Mouse (Mus musculus) kidney, embryonic 15.5 days (tissue): Measurements from ENCODE around the gene Tmem97. TPM values are rescaled to one million over a fixed set of nuclear protein-coding genes. Genes with fewer than 3 reads are reported as not detected.
"Not testable (repeated sequence)": the region's sequence is repeated elsewhere in the genome, so short reads cannot be mapped to it uniquely, and the experiment has no call there.

Source experiments
- ATAC-seq: fragments of 200-750 bp; cut with Nextera tagmentation; replicated peaks from 2 replicates; pipeline ENCODE4 v1.8.0; 2017; ENCODE audit warnings: moderate TSS enrichment; ENCODE audit not compliant: low FRiP score
- H3K27ac ChIP-seq: fragments of 300-500 bp; sonication (generic); 2 replicates; pipeline ENCODE4 v1.5.1; 2015; ENCODE audit warnings: mild to moderate bottlenecking, inconsistent platforms
- H3K27me3 ChIP-seq: fragments of 300-500 bp; sonication (generic); 2 replicates; pipeline ENCODE4 v1.6.1; 2015; ENCODE audit warnings: inconsistent platforms
- H3K36me3 ChIP-seq: fragments of 300-500 bp; sonication (generic); 2 replicates; pipeline ENCODE4 v1.6.1; 2015; ENCODE audit warnings: inconsistent platforms
- H3K4me1 ChIP-seq: fragments of 300-500 bp; sonication (generic); 2 replicates; pipeline ENCODE4 v1.6.1; 2015; ENCODE audit warnings: inconsistent platforms
- H3K4me2 ChIP-seq: fragments of 300-500 bp; sonication (generic); 2 replicates; pipeline ENCODE4 v1.6.1; 2015; ENCODE audit warnings: moderate library complexity, mild to moderate bottlenecking, inconsistent platforms
- H3K4me3 ChIP-seq: fragments of 300-500 bp; sonication (generic); replicated peaks from 2 replicates; pipeline ENCODE4 v1.5.1; 2015; ENCODE audit warnings: mild to moderate bottlenecking, inconsistent platforms
- H3K9ac ChIP-seq: fragments of 300-500 bp; sonication (generic); 2 replicates; pipeline ENCODE4 v1.6.1; 2015; ENCODE audit warnings: mild to moderate bottlenecking, inconsistent platforms
- H3K9me3 ChIP-seq: fragments of 300-500 bp; sonication (generic); replicated peaks from 2 replicates; pipeline ENCODE4 v1.6.1; 2016; ENCODE audit warnings: inconsistent platforms
- WGBS: fragments of 180-500 bp; shearing (Covaris S2); methylation state at CpG from one replicate; pipeline ENCODE4 v1.1.7; 2015; ENCODE audit warnings: mixed read lengths; 5-methylcytosine and 5-hydroxymethylcytosine counted together
- polyA plus RNA-seq: library from polyadenylated mRNA; unstranded; fragments of >200 nt; fragmentation: Nextera tagmentation; extraction: Ambion mirVana; gene quantifications from 2 replicates; pipeline ENCODE4 v1.2.1, GENCODE M21; 2015

The Tmem97 gene
- polyA plus RNA-seq, result 80.4 and 82.3 TPM in 2 replicates

GRCm38 (mm10) chr11:78550168-78551058 lies at the start of gene Tmem97:
Gene Tmem97, minus strand, starts transcription at chr11:78550777.
- Histone ChIP-seq H3K9me3 (no peaks in the 10 kb centered on the region), H3K4me1 (peaks cover 26% of the 10 kb centered on the region), H3K9ac (peak within 1 kb of the TSS; percentile 69), H3K27me3 (no peaks in the 10 kb centered on the region), H3K4me2 (peak within 1 kb of the TSS; percentile 82), H3K27ac (peak within 1 kb of the TSS; percentile 90), H3K4me3 (peak within 1 kb of the TSS; percentile 71), H3K36me3 (peaks cover 5% of the 10 kb centered on the region; the same call in 1 of the 2 replicates)
- under 1% methylated on average over 60 of the region's 60 CpGs for WGBS
- ATAC-seq, result peak; percentile 99

DNA sequence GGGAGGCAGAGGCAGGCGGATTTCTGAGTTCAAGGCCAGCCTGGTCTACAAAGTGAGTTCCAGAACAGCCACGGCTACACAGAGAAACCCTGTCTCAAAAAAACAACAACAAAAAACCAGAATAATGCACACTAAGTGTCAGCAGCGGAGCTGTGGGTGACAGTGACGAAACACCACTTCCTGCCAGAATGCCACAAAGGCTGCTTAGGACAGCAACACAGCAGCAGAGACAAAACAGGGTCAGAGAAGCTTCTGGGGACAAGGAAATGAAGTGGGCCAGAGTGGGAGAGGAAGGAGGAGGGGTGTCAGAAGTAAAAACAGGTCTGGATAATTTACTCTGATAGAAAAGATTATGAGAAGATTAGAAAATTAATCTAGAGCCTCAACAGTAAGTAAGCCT lies 49.5 kb upstream of the Tmem97 start:
- Histone ChIP-seq H3K9ac (no peak overlapping the region), H3K9me3 (no peaks in the 10 kb centered on the region), H3K27me3 (no peaks in the 10 kb centered on the region), H3K4me3 (no peak overlapping the region), H3K4me1 (no peaks in the 10 kb centered on the region), H3K36me3 (peaks cover 15% of the 10 kb centered on the region; the same call in 1 of the 2 replicates), H3K27ac (no peak overlapping the region), H3K4me2 (no peak overlapping the region)
- no peak for ATAC-seq
- 64% methylated on average over 4 of the region's 4 CpGs for WGBS

DNA sequence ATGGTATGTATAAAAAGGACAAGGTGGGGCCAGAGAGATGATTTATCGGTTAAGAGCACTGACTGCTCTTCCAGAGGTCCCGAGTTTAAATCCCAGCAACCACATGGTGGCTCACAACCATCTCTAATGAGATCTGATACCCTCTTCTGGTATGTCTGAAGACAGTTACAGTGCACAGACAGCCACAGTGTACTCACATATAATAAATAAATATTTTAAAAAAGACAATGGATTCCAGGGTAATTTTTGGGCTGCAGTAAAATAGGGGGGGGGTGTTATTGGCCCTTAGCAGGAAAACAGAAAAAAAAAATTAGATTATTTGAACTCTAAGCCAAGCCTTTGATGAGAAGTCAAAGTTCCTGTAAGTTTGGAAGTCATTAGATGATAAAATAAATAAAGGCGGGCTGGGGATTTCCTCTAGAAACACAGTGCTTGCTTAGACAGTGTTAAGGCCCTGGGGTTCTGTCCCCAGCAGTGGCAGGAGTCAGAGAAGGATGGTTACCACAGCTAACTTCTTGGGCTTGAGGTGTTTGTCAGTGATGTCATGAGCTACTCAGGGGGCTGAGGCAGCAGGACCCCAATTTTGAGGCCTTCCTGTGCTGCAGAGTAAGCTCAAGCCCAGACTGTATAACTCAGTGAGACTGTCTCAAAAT lies 48.3 kb upstream of the Tmem97 start:
- H3K4me2 ChIP-seq, result no peak overlapping the region
- H3K27me3 ChIP-seq, result no peaks in the 10 kb centered on the region
- no peak overlapping the region for H3K27ac ChIP-seq
- no peak for ATAC-seq
- 74% methylated on average over 3 of the region's 3 CpGs for WGBS
- no peaks in the 10 kb centered on the region for H3K4me1 ChIP-seq
- peaks cover 15% of the 10 kb centered on the region; the same call in 1 of the 2 replicates for H3K36me3 ChIP-seq
- no peak overlapping the region for H3K4me3 ChIP-seq
- H3K9ac ChIP-seq, result no peak overlapping the region
- H3K9me3 ChIP-seq, result no peaks in the 10 kb centered on the region

- Histone ChIP-seq H3K9me3 (no peaks in the 10 kb centered on the region), H3K4me2 (no peak overlapping the region), H3K9ac (no peak overlapping the region), H3K4me3 (no peak overlapping the region), H3K27me3 (no peaks in the 10 kb centered on the region), H3K27ac (no peak overlapping the region), H3K36me3 (peaks cover 8% of the 10 kb centered on the region; the same call in 1 of the 2 replicates), H3K4me1 (no peaks in the 10 kb centered on the region)
- ATAC-seq, result no peak
Observed at GRCm38 (mm10) chr11:78596750-78597149, 46.2 kb upstream of the Tmem97 start.

DNA sequence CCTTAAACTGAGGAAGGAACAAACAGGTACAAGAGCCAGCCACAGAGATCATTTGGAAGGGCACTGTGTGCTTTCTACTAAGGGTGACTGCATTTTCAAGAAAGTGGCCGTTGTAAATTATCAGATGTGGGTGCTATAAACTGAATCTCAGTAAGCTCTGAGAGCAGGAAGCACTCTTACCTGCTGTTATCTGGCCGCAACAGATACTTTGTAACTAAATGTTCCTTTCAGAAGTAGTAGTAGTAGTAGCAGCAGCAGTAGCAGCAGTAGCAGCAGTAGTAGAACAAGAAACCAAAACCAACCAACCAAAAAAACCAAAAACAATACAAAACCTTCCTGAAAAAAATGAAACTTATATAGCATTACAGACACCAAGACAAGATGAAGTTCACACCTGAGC lies 45.2 kb upstream of the Tmem97 start:
- WGBS, result 89% methylated on average over 2 of the region's 2 CpGs

GRCm38 (mm10) chr11:78594271-78594964 lies 43.8 kb upstream of the Tmem97 start:
- WGBS, result 85% methylated on average over 6 of the region's 6 CpGs
- H3K27ac ChIP-seq, result no peak overlapping the region
- H3K4me2 ChIP-seq, result no peak overlapping the region
- no peak for ATAC-seq
- H3K27me3 ChIP-seq, result no peaks in the 10 kb centered on the region
- no peak overlapping the region for H3K4me3 ChIP-seq
- no peak overlapping the region for H3K9ac ChIP-seq
- H3K9me3 ChIP-seq, result no peaks in the 10 kb centered on the region
- peaks cover 8% of the 10 kb centered on the region; the same call in 1 of the 2 replicates for H3K36me3 ChIP-seq
- no peaks in the 10 kb centered on the region for H3K4me1 ChIP-seq

More for the DNA sequence above, 45.2 kb upstream of the Tmem97 start:
- no peaks in the 10 kb centered on the region for H3K4me1 ChIP-seq
- no peak overlapping the region for H3K27ac ChIP-seq
- H3K27me3 ChIP-seq, result no peaks in the 10 kb centered on the region
- H3K36me3 ChIP-seq, result peaks cover 8% of the 10 kb centered on the region; the same call in 1 of the 2 replicates
- H3K9ac ChIP-seq, result no peak overlapping the region
- H3K4me3 ChIP-seq, result no peak overlapping the region
- H3K9me3 ChIP-seq, result no peaks in the 10 kb centered on the region
- no peak for ATAC-seq
- H3K4me2 ChIP-seq, result no peak overlapping the region

GRCm38 (mm10) chr11:78587677-78588076 lies 37.1 kb upstream of the Tmem97 start:
- H3K36me3 ChIP-seq, result peaks cover 39% of the 10 kb centered on the region
- H3K4me1 ChIP-seq, H3K27me3 ChIP-seq, H3K4me2 ChIP-seq, H3K27ac ChIP-seq, ATAC-seq, H3K9ac ChIP-seq, H3K9me3 ChIP-seq, H3K4me3 ChIP-seq: not testable (repeated sequence)
- 97% methylated on average over 1 of the region's 1 CpGs for WGBS

- ATAC-seq, result no peak
- Histone ChIP-seq H3K27ac (no peak overlapping the region), H3K4me2 (no peak overlapping the region), H3K27me3 (no peaks in the 10 kb centered on the region), H3K9ac (no peak overlapping the region), H3K36me3 (peaks cover 46% of the 10 kb centered on the region), H3K9me3 (no peaks in the 10 kb centered on the region), H3K4me3 (no peak overlapping the region), H3K4me1 (no peaks in the 10 kb centered on the region)
Observed at GRCm38 (mm10) chr11:78586099-78586498, 35.5 kb upstream of the Tmem97 start.

DNA sequence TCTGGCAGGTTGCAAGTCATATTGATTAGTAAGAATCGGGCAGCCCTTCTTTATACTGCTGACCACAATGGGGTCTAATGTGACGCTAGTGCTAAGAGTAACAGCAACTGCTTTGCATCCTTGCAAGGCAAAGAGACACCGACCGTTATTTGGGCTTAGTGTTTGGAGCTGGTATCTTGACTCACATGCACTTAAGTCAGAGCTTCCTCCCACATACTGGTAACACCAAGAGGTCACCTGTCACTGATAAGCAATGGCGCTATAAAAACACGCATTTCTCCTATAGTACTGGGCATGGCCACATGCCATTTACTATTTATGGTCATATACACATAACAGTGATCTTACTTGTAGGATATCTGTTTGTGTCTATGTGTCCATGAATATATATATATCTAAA lies 32.3 kb upstream of the Tmem97 start:
- no peak for ATAC-seq

DNA sequence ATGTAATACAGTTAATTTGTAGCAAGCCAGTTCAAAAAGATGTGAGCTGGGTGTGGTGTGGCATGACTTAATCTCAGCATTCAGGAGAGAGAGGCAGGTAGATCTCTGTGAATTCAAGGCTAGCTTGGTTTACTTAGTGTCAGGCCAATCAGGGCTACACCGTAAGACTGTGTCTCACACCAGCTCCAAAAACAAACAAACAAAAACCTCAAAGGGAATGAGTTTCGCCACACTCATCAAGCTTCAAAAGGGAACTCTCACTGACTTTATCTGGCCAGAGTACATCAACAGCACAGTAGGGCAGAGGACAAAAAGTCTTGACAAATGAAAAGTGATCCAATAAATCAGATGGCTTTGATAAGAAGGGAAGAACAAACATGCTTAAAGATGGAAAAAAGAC lies 24.4 kb upstream of the Tmem97 start:
- Histone ChIP-seq H3K9ac (no peak overlapping the region), H3K36me3 (peaks cover 74% of the 10 kb centered on the region), H3K27ac (no peak overlapping the region), H3K4me1 (peaks cover 6% of the 10 kb centered on the region), H3K9me3 (no peaks in the 10 kb centered on the region), H3K4me2 (no peak overlapping the region), H3K4me3 (no peak overlapping the region), H3K27me3 (no peaks in the 10 kb centered on the region)
- 34% methylated on average over 2 of the region's 2 CpGs for WGBS
- no peak for ATAC-seq

More for the DNA sequence above, 32.3 kb upstream of the Tmem97 start:
- H3K4me2 ChIP-seq, result no peak overlapping the region
- no peaks in the 10 kb centered on the region for H3K4me1 ChIP-seq
- no peaks in the 10 kb centered on the region for H3K9me3 ChIP-seq
- H3K4me3 ChIP-seq, result no peak overlapping the region
- H3K27me3 ChIP-seq, result no peaks in the 10 kb centered on the region
- H3K27ac ChIP-seq, result no peak overlapping the region
- WGBS, result 80% methylated on average over 6 of the region's 6 CpGs
- peaks cover 66% of the 10 kb centered on the region for H3K36me3 ChIP-seq
- H3K9ac ChIP-seq, result no peak overlapping the region

DNA sequence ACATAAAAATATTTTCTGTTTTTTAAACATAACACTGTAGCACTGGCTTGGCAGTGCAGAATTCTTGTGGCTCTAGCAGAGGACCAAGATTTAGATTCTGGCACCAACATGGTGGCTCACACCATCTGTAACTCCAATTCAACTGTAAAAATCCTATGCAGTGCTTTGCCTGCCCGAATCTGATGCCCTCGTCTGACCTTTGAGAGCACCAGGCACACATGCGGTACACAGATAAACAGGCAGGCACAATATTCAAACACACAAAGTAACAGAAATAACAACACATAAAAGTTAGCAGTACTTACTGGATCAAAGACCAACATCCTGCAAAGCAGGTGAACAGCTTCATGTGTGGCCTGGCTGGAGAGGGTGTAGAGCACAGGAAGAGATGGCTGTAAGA lies 24.0 kb upstream of the Tmem97 start:
- Histone ChIP-seq H3K36me3 (peaks cover 72% of the 10 kb centered on the region), H3K9ac (no peak overlapping the region), H3K27ac (no peak overlapping the region), H3K27me3 (no peaks in the 10 kb centered on the region), H3K9me3 (no peaks in the 10 kb centered on the region), H3K4me2 (no peak overlapping the region), H3K4me3 (no peak overlapping the region), H3K4me1 (peaks cover 10% of the 10 kb centered on the region)
- 80% methylated on average over 3 of the region's 3 CpGs for WGBS
- no peak for ATAC-seq

DNA sequence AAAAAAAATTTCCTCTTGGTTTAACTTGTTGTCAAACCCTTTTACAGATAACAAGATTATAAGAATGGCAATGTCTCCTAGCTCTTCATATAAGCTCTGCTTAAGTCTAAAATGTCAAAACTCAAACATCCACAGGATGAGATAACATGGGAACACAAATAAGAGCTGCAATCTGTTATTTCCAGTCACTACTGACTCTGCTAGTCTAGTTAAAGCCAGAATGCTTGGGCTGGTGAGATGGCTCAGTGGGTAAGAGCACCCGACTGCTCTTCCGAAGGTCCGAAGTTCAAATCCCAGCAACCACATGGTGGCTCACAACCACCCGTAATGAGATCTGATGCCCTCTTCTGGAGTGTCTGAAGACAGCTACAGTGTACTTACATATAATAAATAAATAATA lies 23.5 kb upstream of the Tmem97 start:
- Histone ChIP-seq H3K36me3 (peaks cover 70% of the 10 kb centered on the region), H3K4me1 (peaks cover 12% of the 10 kb centered on the region)
- not testable (repeated sequence) for H3K4me3 ChIP-seq, H3K4me2 ChIP-seq, ATAC-seq, H3K27ac ChIP-seq, H3K27me3 ChIP-seq, H3K9ac ChIP-seq, H3K9me3 ChIP-seq
- WGBS, result 97% methylated on average over 4 of the region's 4 CpGs
